Mouse (Mus musculus): Measurements from ENCODE around the gene Kcnh4. TPM values are rescaled to one million over a fixed set of nuclear protein-coding genes. Genes with fewer than 3 reads are reported as not detected.

The Kcnh4 gene
- polyA plus RNA-seq, 1 experiment: 0.05 TPM

GRCm38 (mm10) chr11:100697921-100698320, 61.8 kb downstream of the Kcnh4 start:
- Histone ChIP-seq H3K36me3 (ENCODE audit: control insufficient read depth, insufficient read depth) (no peaks in the 10 kb centered on the region), H3K4me3 (no peak overlapping the region), H3ac (ENCODE audit: control insufficient read depth, insufficient read length) (no peak overlapping the region), H3K79me2 (ENCODE audit: control insufficient read depth, insufficient read depth) (no peaks in the 10 kb centered on the region), H3K4me2 (ENCODE audit: low read depth) (no peak overlapping the region), H3K27me3 (ENCODE audit: control insufficient read depth, insufficient read depth, insufficient read length) (no peaks in the 10 kb centered on the region)
- TF ChIP-seq REST (IDR thresholded peaks at IDR 0.05; ENCODE audit: insufficient read depth, insufficient read length) (no peak), MYOD1 (IDR thresholded peaks at IDR 0.05; ENCODE audit: control insufficient read depth in 1 of 3, insufficient read length in 2 of 3, low read depth in 2 of 3) (no peak), USF1 (IDR thresholded peaks at IDR 0.05; ENCODE audit: low read depth) (no peak), POLR2A (IDR thresholded peaks at IDR 0.05; ENCODE audit: insufficient read length, low read depth) (no peak), E2F4 (IDR thresholded peaks at IDR 0.05; ENCODE audit: insufficient read depth) (no peak), SRF (IDR thresholded peaks at IDR 0.05; ENCODE audit: control insufficient read depth, insufficient read length, low read depth) (no peak), MAX (IDR thresholded peaks at IDR 0.05; ENCODE audit: low read depth) (no peak), TCF3 (IDR thresholded peaks at IDR 0.05; ENCODE audit: insufficient read length, low read depth) (no peak), TCF12 (IDR thresholded peaks at IDR 0.05; ENCODE audit: insufficient read depth, poor library complexity, severe bottlenecking) (no peak)

GRCm38 (mm10) chr11:100694926-100695325, 64.8 kb downstream of the Kcnh4 start:
- TF ChIP-seq MAX (IDR thresholded peaks at IDR 0.05; ENCODE audit: low read depth): no peak
- TF ChIP-seq CEBPB (IDR thresholded peaks at IDR 0.05; ENCODE audit: insufficient read depth, poor library complexity, severe bottlenecking): no peak
- TF ChIP-seq MYOD1 (IDR thresholded peaks at IDR 0.05; ENCODE audit: control insufficient read depth in 1 of 3, insufficient read length in 2 of 3, low read depth in 2 of 3): no peak
- no peak for TF ChIP-seq USF1 (IDR thresholded peaks at IDR 0.05; ENCODE audit: low read depth)
- no peak for TF ChIP-seq MYOG (IDR thresholded peaks at IDR 0.05; ENCODE audit: control insufficient read depth in 1 of 3, insufficient read depth in 1 of 3, insufficient read length in 2 of 3, low read depth in 2 of 3)
- no peak for TF ChIP-seq POLR2A (IDR thresholded peaks at IDR 0.05; ENCODE audit: insufficient read length, low read depth)
- Histone ChIP-seq H3K27me3 (ENCODE audit: control insufficient read depth, insufficient read depth, insufficient read length) (no peaks in the 10 kb centered on the region), H3K79me2 (ENCODE audit: control insufficient read depth, insufficient read depth) (no peaks in the 10 kb centered on the region), H3K4me2 (ENCODE audit: low read depth) (no peak overlapping the region), H3K36me3 (ENCODE audit: control insufficient read depth, insufficient read depth) (no peaks in the 10 kb centered on the region), H3K4me3 (no peak overlapping the region), H3ac (ENCODE audit: control insufficient read depth, insufficient read length) (no peak overlapping the region)

GRCm38 (mm10) chr11:100693154-100693553, 66.6 kb downstream of the Kcnh4 start:
- Histone ChIP-seq H3K27me3 (ENCODE audit: control insufficient read depth, insufficient read depth, insufficient read length) (no peaks in the 10 kb centered on the region), H3K4me2 (ENCODE audit: low read depth) (no peak overlapping the region), H3K36me3 (ENCODE audit: control insufficient read depth, insufficient read depth) (no peaks in the 10 kb centered on the region), H3K4me3 (no peak overlapping the region), H3ac (ENCODE audit: control insufficient read depth, insufficient read length) (no peak overlapping the region), H3K79me2 (ENCODE audit: control insufficient read depth, insufficient read depth) (no peaks in the 10 kb centered on the region)
- TF ChIP-seq SRF (IDR thresholded peaks at IDR 0.05; ENCODE audit: control insufficient read depth, insufficient read length, low read depth): no peak
- TF ChIP-seq POLR2A (IDR thresholded peaks at IDR 0.05; ENCODE audit: insufficient read length, low read depth): no peak
- TF ChIP-seq MYOD1 (IDR thresholded peaks at IDR 0.05; ENCODE audit: control insufficient read depth in 1 of 3, insufficient read length in 2 of 3, low read depth in 2 of 3): peak in 2 of 3 experiments; percentile 45 to 67
- no peak for TF ChIP-seq REST (IDR thresholded peaks at IDR 0.05; ENCODE audit: insufficient read depth, insufficient read length)
- no peak for TF ChIP-seq USF1 (IDR thresholded peaks at IDR 0.05; ENCODE audit: low read depth)
- TF ChIP-seq CEBPB (IDR thresholded peaks at IDR 0.05; ENCODE audit: insufficient read depth, poor library complexity, severe bottlenecking): no peak
- TF ChIP-seq MYOG (IDR thresholded peaks at IDR 0.05; ENCODE audit: control insufficient read depth in 1 of 3, insufficient read depth in 1 of 3, insufficient read length in 2 of 3, low read depth in 2 of 3): peak in 1 of 3 experiments; percentile 72
- no peak for TF ChIP-seq POLR2AphosphoS2 (IDR thresholded peaks at IDR 0.05; ENCODE audit: insufficient read length, low read depth)
- no peak for TF ChIP-seq MAX (IDR thresholded peaks at IDR 0.05; ENCODE audit: low read depth)
- peak; percentile 40 for TF ChIP-seq TCF12 (IDR thresholded peaks at IDR 0.05; ENCODE audit: insufficient read depth, poor library complexity, severe bottlenecking)
- no peak for TF ChIP-seq E2F4 (IDR thresholded peaks at IDR 0.05; ENCODE audit: insufficient read depth)
- TF ChIP-seq TCF3 (IDR thresholded peaks at IDR 0.05; ENCODE audit: insufficient read length, low read depth): no peak

GRCm38 (mm10) chr11:100692164-100692616, 67.6 kb downstream of the Kcnh4 start, which contains the start of gene Zfp385c:
Zfp385c (minus strand) TSS chr11:100692455.
- no peaks in the 10 kb centered on the region for H3K27me3 ChIP-seq (ENCODE audit: control insufficient read depth, insufficient read depth, insufficient read length)
- no peaks in the 10 kb centered on the region for H3K36me3 ChIP-seq (ENCODE audit: control insufficient read depth, insufficient read depth)
- H3K4me2 ChIP-seq (ENCODE audit: low read depth): no peak within 1 kb of the TSS
- H3ac ChIP-seq (ENCODE audit: control insufficient read depth, insufficient read length): no peak within 1 kb of the TSS
- H3K79me2 ChIP-seq (ENCODE audit: control insufficient read depth, insufficient read depth): no peaks in the 10 kb centered on the region
- H3K4me3 ChIP-seq: no peak within 1 kb of the TSS
- TF ChIP-seq E2F4 (IDR thresholded peaks at IDR 0.05; ENCODE audit: insufficient read depth) (no peak), MYOG (IDR thresholded peaks at IDR 0.05; ENCODE audit: control insufficient read depth in 1 of 3, insufficient read depth in 1 of 3, insufficient read length in 2 of 3, low read depth in 2 of 3) (no peak), POLR2A (IDR thresholded peaks at IDR 0.05; ENCODE audit: insufficient read length, low read depth) (no peak), TCF3 (IDR thresholded peaks at IDR 0.05; ENCODE audit: insufficient read length, low read depth) (no peak), TCF12 (IDR thresholded peaks at IDR 0.05; ENCODE audit: insufficient read depth, poor library complexity, severe bottlenecking) (no peak), MAX (IDR thresholded peaks at IDR 0.05; ENCODE audit: low read depth) (no peak), POLR2AphosphoS2 (IDR thresholded peaks at IDR 0.05; ENCODE audit: insufficient read length, low read depth) (no peak)

GRCm38 (mm10) chr11:100690389-100690788, 69.4 kb downstream of the Kcnh4 start:
- Histone ChIP-seq H3K4me3 (no peak overlapping the region), H3K79me2 (ENCODE audit: control insufficient read depth, insufficient read depth) (no peaks in the 10 kb centered on the region), H3K36me3 (ENCODE audit: control insufficient read depth, insufficient read depth) (no peaks in the 10 kb centered on the region), H3K27me3 (ENCODE audit: control insufficient read depth, insufficient read depth, insufficient read length) (no peaks in the 10 kb centered on the region), H3K4me2 (ENCODE audit: low read depth) (no peak overlapping the region), H3ac (ENCODE audit: control insufficient read depth, insufficient read length) (no peak overlapping the region)
- TF ChIP-seq TCF3 (IDR thresholded peaks at IDR 0.05; ENCODE audit: insufficient read length, low read depth): no peak
- TF ChIP-seq SRF (IDR thresholded peaks at IDR 0.05; ENCODE audit: control insufficient read depth, insufficient read length, low read depth): no peak
- no peak for TF ChIP-seq CEBPB (IDR thresholded peaks at IDR 0.05; ENCODE audit: insufficient read depth, poor library complexity, severe bottlenecking)
- TF ChIP-seq POLR2AphosphoS2 (IDR thresholded peaks at IDR 0.05; ENCODE audit: insufficient read length, low read depth): no peak
- no peak for TF ChIP-seq E2F4 (IDR thresholded peaks at IDR 0.05; ENCODE audit: insufficient read depth)
- no peak for TF ChIP-seq MYOD1 (IDR thresholded peaks at IDR 0.05; ENCODE audit: control insufficient read depth in 1 of 3, insufficient read length in 2 of 3, low read depth in 2 of 3)
- TF ChIP-seq USF1 (IDR thresholded peaks at IDR 0.05; ENCODE audit: low read depth): no peak
- no peak for TF ChIP-seq MAX (IDR thresholded peaks at IDR 0.05; ENCODE audit: low read depth)
- no peak for TF ChIP-seq POLR2A (IDR thresholded peaks at IDR 0.05; ENCODE audit: insufficient read length, low read depth)
- no peak for TF ChIP-seq REST (IDR thresholded peaks at IDR 0.05; ENCODE audit: insufficient read depth, insufficient read length)

All from myocyte (in vitro differentiated cells).